Mouse (Mus musculus): ENCODE data around the gene Gm960. TPM values are rescaled to one million over a fixed set of nuclear protein-coding genes. Genes with fewer than 3 reads are reported as not detected.
A peak's percentile ranks its signal among the peaks of the same experiment; 100 is the strongest.

Gene Gm960
- polyA plus RNA-seq (2012; rRNA removed): 0.69 and 1.2 TPM in 2 replicates

DNA sequence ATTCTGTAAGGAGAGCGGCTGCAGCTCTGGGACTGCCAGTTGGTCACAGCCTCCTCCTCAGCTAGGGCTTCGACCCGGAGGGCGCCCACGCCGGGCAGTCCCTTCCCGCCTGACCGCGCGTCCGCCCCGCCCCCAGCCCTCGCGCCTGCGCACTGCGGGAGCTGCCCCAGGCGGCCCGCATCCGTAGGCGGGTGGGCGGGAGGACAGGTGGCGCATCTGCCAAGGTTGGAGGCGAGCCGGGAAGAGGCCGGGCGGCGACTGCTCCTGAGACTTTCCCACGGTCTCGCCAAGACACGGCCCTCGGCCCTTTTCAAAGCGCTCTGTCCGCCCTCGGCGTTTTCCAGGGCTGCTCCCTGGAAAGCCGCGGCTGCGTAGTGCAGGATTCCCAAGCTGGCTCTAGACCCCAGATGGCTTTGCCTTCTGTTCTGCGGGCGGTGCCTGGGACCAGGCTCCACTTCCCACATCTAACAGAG is at the start of gene Gm960:
Gene Gm960 (minus strand): TSS at position 464 of the 473 bp plus-strand sequence.
- DNase-seq (ENCODE audit: low spot score): peak; percentile 65

DNA sequence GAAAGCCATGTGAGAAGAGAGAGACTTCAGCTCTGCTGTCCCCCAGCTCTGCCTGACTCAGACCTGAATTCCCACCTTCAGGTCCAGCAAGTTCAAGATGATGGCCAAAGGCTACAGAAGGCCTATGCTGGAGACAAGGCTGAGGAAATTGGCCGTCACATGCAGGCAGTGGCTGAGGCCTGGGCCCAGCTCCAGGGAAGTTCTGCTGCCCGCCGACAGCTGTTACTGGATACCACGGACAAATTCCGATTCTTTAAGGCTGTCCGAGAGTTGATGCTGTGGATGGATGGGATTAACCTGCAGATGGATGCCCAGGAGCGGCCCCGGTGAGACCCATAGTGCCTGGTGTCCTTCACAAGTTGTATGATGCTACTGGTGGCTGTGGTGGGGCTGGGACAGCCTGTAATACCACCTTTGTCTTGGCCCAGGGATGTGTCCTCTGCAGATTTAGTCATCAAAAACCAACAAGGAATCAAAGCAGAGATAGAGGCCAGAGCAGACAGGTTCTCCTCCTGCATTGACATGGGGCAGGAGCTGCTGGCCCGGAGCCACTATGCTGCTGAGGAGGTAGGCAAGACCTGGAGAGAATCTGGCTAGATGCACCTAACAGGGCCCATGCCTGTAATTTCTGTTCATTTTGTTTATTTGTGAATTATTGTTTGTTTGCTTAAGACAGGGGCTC is 49.3 kb upstream of the Gm960 start:
- DNase-seq (ENCODE audit: low spot score): no peak

- DNase-seq (ENCODE audit: low spot score): no peak
Measured at GRCm38 (mm10) chr19:4746611-4747010, 48.1 kb upstream of the Gm960 start.

GRCm38 (mm10) chr19:4745681-4746080 is 47.2 kb upstream of the Gm960 start:
- DNase-seq (ENCODE audit: low spot score): no peak

DNA sequence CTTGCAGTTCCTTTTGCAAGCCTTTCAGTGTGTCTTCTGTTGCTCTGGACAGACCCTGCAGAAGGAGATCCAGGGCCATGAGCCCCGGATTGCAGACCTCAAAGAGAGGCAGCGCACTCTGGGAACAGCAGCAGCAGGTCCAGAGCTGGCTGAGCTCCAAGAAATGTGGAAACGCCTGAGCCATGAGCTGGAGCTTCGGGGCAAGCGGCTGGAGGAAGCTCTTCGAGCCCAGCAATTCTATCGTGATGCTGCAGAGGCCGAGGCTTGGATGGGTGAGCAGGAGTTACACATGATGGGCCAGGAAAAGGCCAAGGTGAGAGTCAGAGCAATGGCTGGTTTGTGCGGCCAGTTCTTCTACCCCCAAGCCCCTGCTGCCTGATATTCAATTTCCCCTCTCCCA is 46.6 kb upstream of the Gm960 start:
- DNase-seq (ENCODE audit: low spot score): no peak

GRCm38 (mm10) chr19:4744026-4744425 is 45.6 kb upstream of the Gm960 start:
- no peak for DNase-seq (ENCODE audit: low spot score)

DNA sequence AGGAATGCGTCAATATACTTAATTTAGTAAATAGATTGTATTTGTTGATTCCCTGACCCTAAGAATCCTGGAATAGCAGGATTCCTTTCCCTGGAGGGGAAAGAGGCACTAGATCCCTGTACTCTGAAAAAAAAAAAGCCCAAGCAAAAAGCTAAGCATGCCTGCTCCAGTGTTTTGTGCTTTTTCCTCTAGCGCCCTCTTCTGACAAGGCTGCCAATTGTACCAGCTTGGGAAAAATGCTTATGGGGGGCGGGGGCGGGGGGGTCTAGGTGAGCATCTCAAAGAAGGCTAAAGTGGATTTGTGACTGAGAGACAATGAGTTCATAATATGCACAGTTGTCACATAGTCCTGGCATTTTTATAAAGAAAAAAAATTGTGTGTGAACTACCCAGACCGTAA is 45.1 kb upstream of the Gm960 start:
- DNase-seq (ENCODE audit: low spot score): no peak

DNA sequence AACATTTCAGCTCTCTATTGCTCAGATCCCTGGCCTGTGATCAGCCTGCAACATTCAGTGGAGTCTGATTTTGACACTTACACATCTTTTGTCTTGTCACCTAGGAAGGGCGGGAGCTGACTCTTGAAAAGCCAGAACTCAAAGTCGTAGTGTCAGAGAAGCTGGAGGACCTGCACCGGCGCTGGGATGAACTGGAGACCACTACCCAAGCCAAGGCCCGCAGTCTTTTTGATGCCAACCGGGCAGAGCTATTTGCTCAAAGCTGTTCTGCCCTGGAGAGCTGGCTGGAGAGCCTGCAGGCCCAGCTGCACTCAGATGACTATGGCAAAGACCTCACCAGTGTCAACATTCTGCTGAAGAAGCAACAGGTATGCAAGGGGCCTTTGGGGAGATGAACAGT is 43.8 kb upstream of the Gm960 start:
- no peak for DNase-seq (ENCODE audit: low spot score)

GRCm38 (mm10) chr19:4741482-4741881 is 43.0 kb upstream of the Gm960 start:
- no peak for DNase-seq (ENCODE audit: low spot score)

DNA sequence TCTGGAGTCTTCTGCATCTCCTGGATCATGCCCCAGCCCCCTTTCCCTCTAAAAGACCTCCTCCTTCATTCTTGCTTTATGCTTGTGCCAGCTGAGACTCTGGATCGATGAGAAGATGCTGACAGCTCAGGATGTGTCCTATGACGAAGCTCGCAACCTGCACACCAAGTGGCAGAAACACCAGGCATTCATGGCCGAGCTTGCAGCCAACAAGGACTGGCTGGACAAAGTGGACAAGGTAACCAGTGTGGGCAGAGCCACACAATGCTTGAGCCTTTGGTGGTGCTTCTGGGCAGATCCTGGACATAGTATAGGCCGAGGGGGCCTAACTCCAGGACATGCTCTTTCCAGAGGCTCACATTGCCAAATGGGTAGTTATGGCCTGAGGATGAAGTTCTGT is 41.3 kb upstream of the Gm960 start:
- no peak for DNase-seq (ENCODE audit: low spot score)

DNA sequence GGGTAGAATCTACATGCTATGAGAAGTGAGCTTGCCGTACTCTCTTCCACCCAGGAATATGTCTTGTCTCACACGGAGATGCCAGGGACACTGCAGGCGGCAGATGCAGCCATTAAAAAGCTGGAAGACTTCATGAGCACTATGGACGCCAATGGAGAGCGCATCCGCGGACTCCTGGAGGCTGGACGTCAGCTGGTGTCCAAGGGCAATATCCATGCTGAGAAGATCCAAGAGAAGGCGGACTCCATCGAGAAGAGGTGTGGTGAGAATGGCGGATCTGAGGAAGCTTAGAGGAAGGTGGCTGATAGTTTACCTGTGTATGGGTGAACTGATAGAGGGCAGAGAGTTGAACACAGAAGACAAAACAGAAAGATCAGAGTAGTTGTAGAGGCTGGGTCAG is 40.6 kb upstream of the Gm960 start:
- DNase-seq (ENCODE audit: low spot score): no peak

- DNase-seq (ENCODE audit: low spot score): no peak
Measured at GRCm38 (mm10) chr19:4737866-4738265, 39.4 kb upstream of the Gm960 start.

DNA sequence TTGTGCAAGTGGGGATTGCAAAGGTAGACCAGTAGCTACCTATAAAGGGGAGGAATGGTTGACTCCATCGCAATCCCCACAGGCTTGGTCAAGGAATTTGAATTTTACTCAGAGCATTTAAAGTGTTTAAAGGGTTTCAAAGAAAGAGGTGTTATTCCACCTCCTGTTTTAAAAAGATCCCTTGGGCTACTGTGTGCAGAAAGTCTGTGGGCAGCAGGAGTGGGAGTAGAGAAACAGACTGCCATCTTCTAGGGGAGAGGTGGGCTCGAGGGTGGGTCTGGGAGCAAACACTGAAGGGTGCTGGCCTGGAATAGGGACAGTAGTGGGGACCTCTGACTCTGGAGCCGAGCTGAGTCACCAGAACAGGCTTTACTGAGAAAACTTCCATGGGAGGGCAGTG is 34.6 kb upstream of the Gm960 start:
- DNase-seq (ENCODE audit: low spot score): no peak

DNA sequence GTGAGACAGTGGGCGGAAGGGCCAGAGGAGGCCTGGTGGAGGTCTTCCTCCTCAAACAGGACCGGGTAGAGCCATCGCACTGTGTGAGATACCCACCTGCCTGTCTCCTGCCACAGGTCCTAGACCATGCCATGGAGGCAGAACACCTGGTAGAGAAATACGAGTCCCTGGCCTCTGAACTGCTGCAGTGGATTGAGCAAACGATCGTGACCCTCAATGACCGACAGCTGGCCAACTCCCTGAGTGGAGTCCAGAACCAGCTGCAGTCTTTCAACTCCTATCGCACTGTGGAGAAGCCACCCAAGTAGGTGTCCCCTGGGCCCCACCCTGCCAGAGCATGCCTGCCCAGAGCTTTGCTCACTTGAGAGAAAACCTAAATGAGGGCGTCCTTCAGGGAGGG is 30.7 kb upstream of the Gm960 start:
- no peak for DNase-seq (ENCODE audit: low spot score)

DNA sequence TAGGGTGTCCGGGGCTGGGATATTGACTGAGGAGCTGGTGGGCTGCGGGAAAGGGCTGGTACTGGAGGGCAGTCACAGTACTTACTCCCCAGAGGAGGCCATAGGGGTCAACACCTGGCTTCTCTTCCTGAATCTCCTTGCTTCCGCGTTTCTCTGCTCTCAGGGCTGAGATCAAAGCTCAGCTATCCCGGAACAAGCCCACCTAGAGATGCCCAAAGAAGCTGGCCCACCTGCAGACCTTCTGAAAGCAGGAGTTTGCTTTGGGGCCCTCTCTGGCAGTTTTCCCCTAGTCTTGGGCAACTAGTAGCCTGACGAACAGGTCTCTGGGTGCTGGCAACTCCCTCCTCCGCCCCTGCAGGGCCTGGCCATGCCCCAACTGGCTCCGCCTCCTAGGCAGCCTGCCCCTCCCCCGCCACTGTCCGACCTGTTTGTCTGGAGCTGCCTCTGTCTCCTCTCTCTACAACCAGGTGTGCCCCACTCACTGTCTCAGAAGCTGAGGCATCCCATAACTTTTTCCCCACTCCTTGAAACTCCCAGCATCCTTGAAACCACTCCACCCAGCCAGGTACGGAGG is 22.3 kb upstream of the Gm960 start:
- peak; percentile 72 for DNase-seq (ENCODE audit: low spot score)

GRCm38 (mm10) chr19:4720112-4720511 is 21.6 kb upstream of the Gm960 start:
- DNase-seq (ENCODE audit: low spot score): no peak

- DNase-seq (ENCODE audit: low spot score): no peak
Measured at GRCm38 (mm10) chr19:4719351-4719764, 20.9 kb upstream of the Gm960 start.

- no peak for DNase-seq (ENCODE audit: low spot score)
Measured at GRCm38 (mm10) chr19:4718716-4719115, 20.2 kb upstream of the Gm960 start.

DNA sequence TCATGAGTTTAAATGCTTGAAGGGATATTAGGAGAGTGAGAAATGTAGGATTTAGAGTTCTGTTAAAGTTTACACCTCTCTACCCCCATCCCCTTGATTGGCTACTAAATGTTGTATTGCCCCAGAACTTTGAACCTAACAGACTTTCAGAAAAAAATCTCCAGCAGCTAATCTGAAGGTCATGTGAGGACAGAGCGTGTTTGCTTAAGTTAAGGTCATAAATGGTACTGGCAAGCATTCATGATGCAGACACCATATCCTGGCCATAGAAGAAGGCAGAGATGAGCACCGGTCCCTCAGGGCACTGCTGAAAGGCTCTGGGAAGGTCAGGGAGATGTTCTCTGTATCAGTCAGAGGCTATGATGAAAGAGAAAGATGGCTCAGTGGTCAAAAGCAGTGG is 18.8 kb upstream of the Gm960 start:
- no peak for DNase-seq (ENCODE audit: low spot score)

DNA sequence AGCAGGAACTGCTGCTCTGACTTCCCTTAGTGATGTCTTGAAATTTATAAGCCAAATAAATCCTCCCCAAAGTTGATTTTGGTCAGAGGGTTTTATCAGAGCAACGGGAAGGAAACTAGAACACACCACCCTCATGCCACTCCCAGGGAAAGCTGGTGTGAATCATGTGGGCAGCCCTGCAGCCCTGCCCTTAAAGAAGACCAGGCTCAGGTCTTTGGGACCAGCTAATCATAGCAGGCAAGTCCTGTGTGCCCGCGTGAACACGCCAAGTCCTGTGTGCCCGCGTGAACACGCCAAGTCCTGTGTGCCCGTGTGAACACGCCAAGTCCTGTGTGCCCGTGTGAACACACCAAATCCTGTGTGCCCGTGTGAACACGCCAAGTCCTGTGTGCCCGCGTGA is 18.3 kb upstream of the Gm960 start:
- no peak for DNase-seq (ENCODE audit: low spot score)

DNA sequence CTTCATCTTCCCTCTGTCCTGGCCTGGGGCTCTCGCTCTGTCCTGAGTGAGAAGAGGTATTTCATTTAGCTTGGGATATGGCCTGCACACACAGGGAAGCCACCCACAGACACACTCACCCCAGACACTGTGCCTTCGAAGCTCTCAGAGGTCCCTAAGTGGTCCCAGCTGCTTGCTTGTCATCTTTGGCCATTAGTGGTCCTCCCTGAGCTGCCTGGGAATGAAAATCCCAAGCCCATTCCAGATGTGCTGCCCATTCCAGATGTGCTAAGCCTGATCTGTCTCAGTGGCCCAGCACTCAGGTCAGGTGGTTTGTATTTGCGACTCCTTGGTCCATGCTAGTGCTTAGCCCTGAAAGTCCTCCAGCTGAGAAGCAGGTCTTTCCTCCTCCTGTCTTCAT is 15.4 kb upstream of the Gm960 start:
- no peak for DNase-seq (ENCODE audit: low spot score)

DNA sequence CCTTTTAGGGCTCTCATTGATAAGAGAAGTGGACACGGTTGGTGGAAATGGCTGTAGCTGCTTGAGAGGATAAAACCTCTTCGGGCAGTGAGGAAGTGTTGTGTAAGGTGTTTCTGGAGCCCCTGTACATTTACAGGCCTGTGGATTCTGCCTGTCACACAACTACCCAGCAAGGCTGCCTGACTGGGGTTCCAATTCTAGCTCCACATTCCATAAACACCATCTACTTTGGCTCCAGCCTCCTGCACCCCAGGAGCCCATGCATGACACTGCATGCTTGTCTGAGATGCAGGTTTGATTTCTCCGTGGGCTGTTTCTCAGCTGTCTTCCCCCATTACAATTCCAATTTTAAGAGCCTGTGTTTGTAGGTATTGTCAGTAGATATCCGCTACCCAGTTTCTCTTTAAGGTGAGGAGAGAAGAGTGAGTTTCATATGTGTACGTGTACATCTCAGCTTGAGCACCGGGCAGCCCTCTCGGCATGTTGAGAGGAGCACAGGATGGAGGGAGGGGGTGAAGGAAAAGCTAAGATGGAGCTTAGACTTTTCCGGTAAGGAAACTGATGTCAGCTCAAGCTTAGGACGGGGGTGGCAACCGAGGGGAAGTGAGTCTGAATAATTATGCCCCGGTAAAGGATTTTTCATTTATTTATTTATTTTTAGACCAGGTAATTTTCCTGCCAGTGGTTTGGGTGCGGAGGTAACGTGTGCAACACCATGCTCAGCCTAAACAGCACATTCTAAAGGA is 14.5 kb upstream of the Gm960 start:
- DNase-seq (ENCODE audit: low spot score): no peak

DNA sequence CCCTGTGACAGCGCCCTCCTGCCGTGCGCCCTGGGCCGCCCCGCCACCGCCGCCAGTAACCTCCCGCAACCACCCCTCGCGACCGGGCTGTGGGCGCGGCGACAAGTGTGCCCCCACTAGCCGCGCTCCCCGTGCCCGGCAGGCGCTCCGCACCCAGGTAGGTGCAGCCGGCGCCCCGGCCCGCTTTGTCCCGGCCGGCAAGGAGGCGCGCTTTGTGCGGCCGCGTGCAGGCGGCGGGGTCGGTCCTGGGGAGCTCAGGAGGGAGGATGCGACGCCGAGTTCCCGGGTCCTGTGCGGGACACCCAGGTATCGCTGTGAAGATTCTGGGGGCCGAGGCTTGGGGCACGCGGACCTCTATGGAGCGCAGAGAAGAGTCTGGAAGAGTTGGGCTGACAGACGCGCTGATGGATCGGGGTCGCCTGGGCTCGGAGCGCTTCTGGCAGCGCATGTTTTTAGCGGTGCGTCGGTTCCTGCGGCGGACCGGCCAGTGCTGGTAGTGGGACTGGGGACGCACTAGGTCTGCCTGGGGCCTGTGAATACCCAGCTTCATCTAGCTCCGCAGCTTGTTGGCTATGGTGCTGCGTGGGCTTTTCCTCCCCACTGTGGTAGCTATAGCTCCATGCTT is 13.8 kb upstream of the Gm960 start:
- no peak for DNase-seq (ENCODE audit: low spot score)

Measured in urinary bladder, adult 2 months (tissue).